Mouse (Mus musculus) neural tube, postnatal 0 days (tissue): ENCODE results near the gene Serinc1. TPM values are rescaled to one million over a fixed set of nuclear protein-coding genes. Genes with fewer than 3 reads are reported as not detected.

Experiments
- polyA plus RNA-seq: library from polyadenylated mRNA; unstranded; fragments of >200 nt; fragmentation: Nextera tagmentation; extraction: Ambion mirVana; gene quantifications from 2 replicates; pipeline ENCODE4 v1.2.1, GENCODE M21; 2015

Serinc1 gene
- polyA plus RNA-seq = 425 and 442 TPM in 2 replicates

DNA sequence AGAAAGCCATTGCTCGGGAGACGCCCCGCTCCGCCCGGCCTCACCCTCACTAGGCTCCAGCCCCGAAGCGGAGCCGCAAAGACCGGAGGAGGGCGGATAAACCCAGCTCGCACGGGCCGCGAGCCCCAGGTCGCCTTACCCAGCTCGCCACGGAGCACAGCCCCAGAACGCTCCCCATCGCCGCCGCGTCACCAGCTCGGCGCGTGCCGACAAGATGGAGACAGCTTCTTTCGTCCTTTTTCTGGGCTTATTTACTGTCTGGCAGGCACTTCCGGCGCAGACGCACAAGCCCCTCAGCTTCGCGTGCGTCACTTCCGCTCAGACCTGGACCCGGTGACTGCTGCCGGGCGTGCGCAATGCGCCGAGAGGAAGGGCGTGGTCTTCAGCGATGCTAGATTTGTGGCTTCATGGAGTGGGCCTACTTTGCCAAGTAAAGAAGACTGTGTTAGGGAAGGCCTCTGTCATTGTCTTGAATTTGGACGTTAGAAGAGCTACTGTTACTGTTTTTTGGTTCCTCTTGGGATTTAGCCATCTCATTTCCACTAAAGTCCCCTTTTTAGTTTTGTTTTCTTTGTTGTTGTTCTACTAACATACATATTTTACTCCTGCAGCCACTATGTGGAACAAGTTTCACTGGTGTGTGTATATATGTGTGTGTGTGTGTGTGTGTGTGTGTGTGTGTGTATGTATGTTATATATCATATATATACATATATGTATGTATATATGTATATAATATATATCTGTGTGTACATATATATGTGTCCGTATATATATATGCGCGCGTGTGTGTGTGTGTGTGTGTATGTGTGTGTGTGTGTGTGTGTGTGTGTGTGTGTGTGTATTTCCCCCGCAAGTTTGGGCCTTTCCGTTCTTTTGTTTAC, at the start of gene Serinc1:
Gene Serinc1 (minus strand): TSS at position 313 of the 884 bp plus-strand sequence.

DNA sequence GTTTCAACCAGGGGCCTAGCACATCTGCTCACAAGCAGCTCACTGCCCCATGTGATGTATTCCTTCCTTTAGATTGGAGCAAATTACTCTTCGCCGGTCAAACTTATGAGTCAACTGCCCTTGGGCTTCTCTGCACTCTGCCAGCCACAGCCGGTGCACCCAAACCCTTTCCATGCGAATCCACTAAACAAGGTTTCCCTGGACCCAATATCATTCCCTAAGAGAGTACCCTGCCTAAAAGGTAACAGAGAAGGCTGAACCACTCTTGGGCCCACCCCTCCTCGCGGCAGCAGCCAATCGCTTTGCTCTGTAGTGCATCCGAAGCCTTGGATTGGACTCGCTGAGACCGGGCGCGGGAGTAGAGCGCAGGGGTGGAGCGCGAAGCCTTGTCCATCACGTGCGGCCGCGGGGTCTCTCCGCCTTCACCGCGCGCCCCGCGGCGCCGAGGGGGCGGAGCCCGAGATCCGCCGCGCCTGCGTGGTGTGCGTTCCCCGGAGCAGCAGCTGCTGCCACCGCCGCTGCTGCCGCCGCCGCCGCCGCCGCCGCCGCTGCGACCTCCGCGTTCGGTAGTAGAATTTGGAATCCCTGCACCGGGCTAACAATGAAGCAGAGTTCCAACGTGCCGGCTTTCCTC, 46.3 kb downstream of the Serinc1 start, which contains the start of gene Hsf2:
Gene Hsf2 (plus strand): TSS at position 478 of the 634 bp plus-strand sequence.

Other genes starting within 250 kb of the Serinc1 start
- 34.6 and 36.3 TPM in 2 replicates for gene Hsf2, start 46.1 kb downstream of the Serinc1 start, polyA plus RNA-seq
- 10.1 and 13.4 TPM in 2 replicates for gene Pkib, start 99.5 kb upstream of the Serinc1 start, polyA plus RNA-seq